ENCODE assay signal across 8 mouse cellular contexts in the genomic region with DNA sequence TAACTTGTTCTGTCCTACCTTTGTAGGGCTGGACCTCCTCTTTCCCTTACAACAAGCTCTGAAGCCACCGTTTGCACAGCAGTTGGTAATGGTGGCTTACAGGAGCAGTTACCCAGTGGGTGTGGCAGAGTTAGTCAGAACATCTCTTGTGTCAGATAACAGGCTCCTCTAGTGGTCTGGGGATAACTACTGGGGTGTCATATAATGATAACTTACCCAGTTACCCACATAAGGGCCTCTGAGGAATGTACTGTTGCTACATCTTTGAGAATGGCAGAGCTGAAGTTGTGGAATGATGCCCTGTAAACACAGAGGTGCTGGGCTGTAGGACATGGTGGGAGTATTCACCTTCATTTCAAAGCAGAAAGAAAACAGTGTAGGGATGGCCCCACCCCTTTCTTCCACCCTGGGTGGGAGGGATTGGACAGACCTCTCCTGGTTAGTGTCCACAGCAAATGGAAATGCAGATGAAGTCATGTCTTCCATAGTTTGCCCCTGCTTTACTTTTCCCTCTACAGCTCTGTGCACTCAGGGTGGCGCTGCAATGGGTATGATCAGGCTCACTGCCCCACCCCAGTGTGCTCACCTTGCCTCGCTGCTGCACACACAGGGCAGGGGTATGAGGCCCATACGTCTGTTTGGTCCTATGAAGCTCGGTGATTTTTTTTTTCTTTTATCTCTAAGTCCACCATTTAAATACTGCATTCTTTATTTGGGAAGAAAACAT. TPM values are rescaled to one million over a fixed set of nuclear protein-coding genes. Genes with fewer than 3 reads are reported as not detected.
DNase-seq lines count a peak whose midpoint lies in the region; ATAC-seq and TF ChIP-seq lines count a peak whose summit lies in the region.

No protein-coding gene starts in this region.

- H3K4me3 ChIP-seq in kidney, adult 2 months (ENCODE audit: insufficient read depth, low read depth, low read length), result peak overlapping the region; percentile 36; the same call in 1 of the 2 replicates
- peak overlapping the region; percentile 41 for H3K4me3 ChIP-seq in embryonic facial prominence, embryonic 13.5 days
- H3K4me3 ChIP-seq in intestine, postnatal 0 days (ENCODE audit: low read depth, low read length), result peak overlapping the region; percentile 22; the same call in 1 of the 2 replicates
- peak overlapping the region; percentile 32 for H3K4me3 ChIP-seq in neural tube, embryonic 12.5 days

- no peaks in the 10 kb centered on the region for H3K36me3 ChIP-seq in kidney, adult 2 months (ENCODE audit: control insufficient read depth, insufficient read depth, low read length)
- peaks cover 22% of the 10 kb centered on the region for H3K36me3 ChIP-seq in embryonic facial prominence, embryonic 13.5 days
- peaks cover 12% of the 10 kb centered on the region; the same call in 1 of the 2 replicates for H3K36me3 ChIP-seq in intestine, postnatal 0 days (ENCODE audit: control insufficient read depth, insufficient read depth)
- peaks cover 7% of the 10 kb centered on the region for H3K36me3 ChIP-seq in neural tube, embryonic 12.5 days

- DNase-seq in kidney, adult 2 months, result peak; percentile 50
- no peak for DNase-seq in kidney, postnatal 14 days
- DNase-seq in gastrocnemius, adult 18-20 months (ENCODE audit: low spot score), result no peak
- DNase-seq in urinary bladder, postnatal 25 days (ENCODE audit: low spot score), result no peak

- no peak for TF ChIP-seq CTCF in kidney, adult 2 months (conservative IDR thresholded peaks at IDR 0.05; ENCODE audit: insufficient read depth, insufficient read length, low read depth, low read length)
- peak; percentile 52 for TF ChIP-seq CTCF in intestine, postnatal 0 days (IDR thresholded peaks at IDR 0.05; ENCODE audit: low read depth)

- no peak for TF ChIP-seq POLR2A in kidney, adult 2 months (IDR thresholded peaks at IDR 0.05; ENCODE audit: low read depth, low read length)

- no peaks in the 10 kb centered on the region for H3K9me3 ChIP-seq in embryonic facial prominence, embryonic 13.5 days
- no peaks in the 10 kb centered on the region for H3K9me3 ChIP-seq in intestine, postnatal 0 days (ENCODE audit: control insufficient read depth)
- H3K9me3 ChIP-seq in neural tube, embryonic 12.5 days, result no peaks in the 10 kb centered on the region

- H3K27me3 ChIP-seq in kidney, adult 2 months (replicated peaks; ENCODE audit: control insufficient read depth, insufficient read depth, low read length), result no peaks in the 10 kb centered on the region
- H3K27me3 ChIP-seq in embryonic facial prominence, embryonic 13.5 days, result no peaks in the 10 kb centered on the region
- no peaks in the 10 kb centered on the region for H3K27me3 ChIP-seq in intestine, postnatal 0 days (replicated peaks; ENCODE audit: control insufficient read depth, insufficient read depth, low read length)
- H3K27me3 ChIP-seq in neural tube, embryonic 12.5 days (replicated peaks), result no peaks in the 10 kb centered on the region

- peak overlapping the region; percentile 10; the same call in 1 of the 2 replicates for H3K27ac ChIP-seq in kidney, adult 2 months (ENCODE audit: insufficient read depth, low read depth, low read length)
- H3K27ac ChIP-seq in embryonic facial prominence, embryonic 13.5 days, result peak overlapping the region; percentile 93
- H3K27ac ChIP-seq in intestine, postnatal 0 days (ENCODE audit: low read depth, low read length), result no peak overlapping the region
- H3K27ac ChIP-seq in neural tube, embryonic 12.5 days, result peak overlapping the region; percentile 62; the same call in 1 of the 2 replicates

- peak; percentile 53; the same call in 1 of the 2 replicates for ATAC-seq in embryonic facial prominence, embryonic 13.5 days (ENCODE audit: insufficient number of reproducible peaks, insufficient read depth, low FRiP score, low TSS enrichment, low read depth)
- ATAC-seq in intestine, postnatal 0 days, result peak; percentile 23; the same call in 1 of the 2 replicates
- ATAC-seq in neural tube, embryonic 12.5 days (ENCODE audit: low FRiP score, low read depth), result peak; percentile 65
- ATAC-seq in granulocyte monocyte progenitor cell, adult 5-6 weeks (replicated peaks; ENCODE audit: poor library complexity, severe bottlenecking), result no peak

- peaks cover 22% of the 10 kb centered on the region for H3K4me1 ChIP-seq in kidney, adult 2 months (ENCODE audit: control insufficient read depth, insufficient read depth, low read length)
- peaks cover 17% of the 10 kb centered on the region for H3K4me1 ChIP-seq in embryonic facial prominence, embryonic 13.5 days
- peaks cover 11% of the 10 kb centered on the region for H3K4me1 ChIP-seq in intestine, postnatal 0 days (replicated peaks; ENCODE audit: control insufficient read depth, insufficient read depth, low read length)
- H3K4me1 ChIP-seq in neural tube, embryonic 12.5 days, result peaks cover 11% of the 10 kb centered on the region; the same call in 1 of the 2 replicates

- peak overlapping the region; percentile 61 for H3K4me2 ChIP-seq in embryonic facial prominence, embryonic 13.5 days
- peak overlapping the region; percentile 66 for H3K4me2 ChIP-seq in intestine, postnatal 0 days (replicated peaks; ENCODE audit: low read depth)
- peak overlapping the region; percentile 62 for H3K4me2 ChIP-seq in neural tube, embryonic 12.5 days (replicated peaks)

- H3K9ac ChIP-seq in embryonic facial prominence, embryonic 13.5 days, result peak overlapping the region; percentile 69
- H3K9ac ChIP-seq in intestine, postnatal 0 days (ENCODE audit: low read depth, low read length), result 0 out of 2 replicates have a peak overlapping the region, but pooled peaks have one; percentile 18
- H3K9ac ChIP-seq in neural tube, embryonic 12.5 days, result peak overlapping the region; percentile 55

- WGBS in kidney, adult 2 months, result 32% methylated on average over 5 of the region's 5 CpGs
- WGBS in embryonic facial prominence, embryonic 13.5 days, result 17% methylated on average over 5 of the region's 5 CpGs
- WGBS in intestine, postnatal 0 days, result 13% methylated on average over 5 of the region's 5 CpGs
- WGBS in neural tube, embryonic 12.5 days, result 10% methylated on average over 5 of the region's 5 CpGs

RNA-seq across cellular contexts. Expression of a gene that starts 1.6 kb away (rescaled TPM):
- 257 and 309 TPM in 2 replicates for polyA plus RNA-seq in kidney, adult 2 months (2012; rRNA removed)
- 1.1 and 1.3 TPM in 2 replicates for polyA plus RNA-seq in embryonic facial prominence, embryonic 13.5 days (2015; fragmentation: Nextera tagmentation; extraction: Ambion mirVana)
- polyA plus RNA-seq in intestine, postnatal 0 days (2015; fragmentation: Nextera tagmentation; extraction: Ambion mirVana), result 1.9 and 2.1 TPM in 2 replicates
- 1.2 and 1.6 TPM in 2 replicates for polyA plus RNA-seq in neural tube, embryonic 12.5 days (2016; fragmentation: Nextera tagmentation; extraction: Ambion mirVana)
- total RNA-seq in granulocyte monocyte progenitor cell, adult 5-6 weeks (2014; fragmentation: Nextera tagmentation), result not detected in 2 replicates
- total RNA-seq in granulocyte monocyte progenitor cell, adult 5-6 weeks (2017), result 0.10 TPM in 1 of 2 replicates, not detected in the other
- under 1 TPM in 1 of 2 experiments, not detected in 1; 0.12 TPM for total RNA-seq in gastrocnemius, adult 18-20 months (2021)

RNA-seq across cellular contexts. Expression of a gene that starts 7.5 kb away (rescaled TPM):
- 27.9 and 34.8 TPM in 2 replicates for polyA plus RNA-seq in kidney, adult 2 months (2012; rRNA removed)
- polyA plus RNA-seq in embryonic facial prominence, embryonic 13.5 days (2015; fragmentation: Nextera tagmentation; extraction: Ambion mirVana), result 14.3 and 18.8 TPM in 2 replicates
- 10.3 and 13.6 TPM in 2 replicates for polyA plus RNA-seq in intestine, postnatal 0 days (2015; fragmentation: Nextera tagmentation; extraction: Ambion mirVana)
- polyA plus RNA-seq in neural tube, embryonic 12.5 days (2016; fragmentation: Nextera tagmentation; extraction: Ambion mirVana), result 19.8 and 23.5 TPM in 2 replicates
- total RNA-seq in granulocyte monocyte progenitor cell, adult 5-6 weeks (2014; fragmentation: Nextera tagmentation), result 9.3 and 9.5 TPM in 2 replicates
- 8.3 and 9.1 TPM in 2 replicates for total RNA-seq in granulocyte monocyte progenitor cell, adult 5-6 weeks (2017)
- 1 to 10 TPM; 2.4 to 3.9 TPM for total RNA-seq in gastrocnemius, adult 18-20 months (2021)

RNA-seq across cellular contexts. Expression of a gene that starts 15.2 kb away (rescaled TPM):
- polyA plus RNA-seq in kidney, adult 2 months (2012; rRNA removed), result 65.1 and 74.8 TPM in 2 replicates
- 14.4 and 26.7 TPM in 2 replicates for polyA plus RNA-seq in embryonic facial prominence, embryonic 13.5 days (2015; fragmentation: Nextera tagmentation; extraction: Ambion mirVana)
- 14.8 and 14.9 TPM in 2 replicates for polyA plus RNA-seq in intestine, postnatal 0 days (2015; fragmentation: Nextera tagmentation; extraction: Ambion mirVana)
- polyA plus RNA-seq in neural tube, embryonic 12.5 days (2016; fragmentation: Nextera tagmentation; extraction: Ambion mirVana), result 19.1 and 20.7 TPM in 2 replicates
- 2.0 and 5.1 TPM in 2 replicates for total RNA-seq in granulocyte monocyte progenitor cell, adult 5-6 weeks (2014; fragmentation: Nextera tagmentation)
- total RNA-seq in granulocyte monocyte progenitor cell, adult 5-6 weeks (2017), result 0.86 and 1.5 TPM in 2 replicates
- total RNA-seq in gastrocnemius, adult 18-20 months (2021), result 10 to 100 TPM; 23.3 to 29.9 TPM

RNA-seq across cellular contexts. Expression of a gene that starts 16.8 kb away (rescaled TPM):
- 9.1 and 12.7 TPM in 2 replicates for polyA plus RNA-seq in kidney, adult 2 months (2012; rRNA removed)
- polyA plus RNA-seq in embryonic facial prominence, embryonic 13.5 days (2015; fragmentation: Nextera tagmentation; extraction: Ambion mirVana), result 14.6 and 15.3 TPM in 2 replicates
- polyA plus RNA-seq in intestine, postnatal 0 days (2015; fragmentation: Nextera tagmentation; extraction: Ambion mirVana), result 4.8 and 5.8 TPM in 2 replicates
- 8.0 and 8.2 TPM in 2 replicates for polyA plus RNA-seq in neural tube, embryonic 12.5 days (2016; fragmentation: Nextera tagmentation; extraction: Ambion mirVana)
- total RNA-seq in granulocyte monocyte progenitor cell, adult 5-6 weeks (2014; fragmentation: Nextera tagmentation), result 13.3 and 18.6 TPM in 2 replicates
- total RNA-seq in granulocyte monocyte progenitor cell, adult 5-6 weeks (2017), result 5.9 and 6.4 TPM in 2 replicates
- total RNA-seq in gastrocnemius, adult 18-20 months (2021), result 1 to 10 TPM; 8.2 to 10.0 TPM

RNA-seq across cellular contexts. Expression of a gene that starts 47.4 kb away (rescaled TPM):
- 67.1 and 76.4 TPM in 2 replicates for polyA plus RNA-seq in kidney, adult 2 months (2012; rRNA removed)
- polyA plus RNA-seq in embryonic facial prominence, embryonic 13.5 days (2015; fragmentation: Nextera tagmentation; extraction: Ambion mirVana), result 23.7 and 25.8 TPM in 2 replicates
- 19.4 and 19.5 TPM in 2 replicates for polyA plus RNA-seq in intestine, postnatal 0 days (2015; fragmentation: Nextera tagmentation; extraction: Ambion mirVana)
- 18.1 and 18.3 TPM in 2 replicates for polyA plus RNA-seq in neural tube, embryonic 12.5 days (2016; fragmentation: Nextera tagmentation; extraction: Ambion mirVana)
- total RNA-seq in granulocyte monocyte progenitor cell, adult 5-6 weeks (2014; fragmentation: Nextera tagmentation), result 24.4 and 29.3 TPM in 2 replicates
- total RNA-seq in granulocyte monocyte progenitor cell, adult 5-6 weeks (2017), result 11.0 and 17.6 TPM in 2 replicates
- total RNA-seq in gastrocnemius, adult 18-20 months (2021), result 10 to 100 TPM in 1 of 2 experiments, 1 to 10 TPM in 1; 7.6 to 10.7 TPM

Comparison
In these comparisons a context has a peak if more than half of its experiments do, and no peak if none do; other contexts are left out.
1. H3K9ac ChIP-seq: peak in every context shown above with its lines; median percentile 69 in embryonic facial prominence, embryonic 13.5 days; 55 in neural tube, embryonic 12.5 days; 18 in intestine, postnatal 0 days.
2. RNA of a gene that starts 1.6 kb away (polyA plus RNA-seq): 257 to 309 TPM in kidney, adult 2 months; 1.9 to 2.1 TPM in intestine, postnatal 0 days, 1.2 to 1.6 TPM in neural tube, embryonic 12.5 days and 1.1 to 1.3 TPM in embryonic facial prominence, embryonic 13.5 days; every median in the first group is over 10 times any median in the second.
3. Peak in every context shown above with its lines, with median percentiles within 50 percentile points of each other: H3K4me3 ChIP-seq and H3K4me2 ChIP-seq.